9 mouse cellular contexts compared by ENCODE assay signal in genomic region chr11:88692374-88692773, GRCm38 (mm10). TPM values are rescaled to one million over a fixed set of nuclear protein-coding genes. Genes with fewer than 3 reads are reported as not detected.
DNase-seq lines count a peak whose midpoint lies in the region; ATAC-seq lines count a peak whose summit lies in the region.
"Had no signal": no experiment of that assay in that cellular context is flagged by ENCODE, and none has a peak within 500 bp of the region (broad histone marks: within the 10 kb centered on the region; RNA-seq: fewer than 3 reads in every experiment).

No protein-coding gene starts in this region.

- peaks cover 84% of the 10 kb centered on the region for H3K4me1 ChIP-seq in heart, embryonic 13.5 days
- peaks cover 84% of the 10 kb centered on the region for H3K4me1 ChIP-seq in midbrain, embryonic 11.5 days (ENCODE audit: control insufficient read depth, insufficient read depth, low read length)

- peak overlapping the region; percentile 56; the same call in 1 of the 2 replicates for H3K9ac ChIP-seq in heart, embryonic 13.5 days
- no peak overlapping the region for H3K9ac ChIP-seq in midbrain, embryonic 11.5 days (ENCODE audit: low read length)
- H3K9ac ChIP-seq: liver, embryonic 15.5 days had no signal

- peak overlapping the region; percentile 20; the same call in 1 of the 2 replicates for H3K4me2 ChIP-seq in heart, embryonic 13.5 days
- H3K4me2 ChIP-seq in midbrain, embryonic 11.5 days = no peak overlapping the region
- H3K4me2 ChIP-seq: liver, embryonic 15.5 days had no signal

- peak; percentile 48; the same call in 1 of the 2 replicates for ATAC-seq in heart, embryonic 13.5 days (ENCODE audit: extremely low read depth, insufficient number of reproducible peaks, low FRiP score, low TSS enrichment)
- ATAC-seq in midbrain, embryonic 11.5 days (ENCODE audit: low FRiP score) = peak; percentile 58; the same call in 1 of the 2 replicates

- 13% methylated on average over 9 of the region's 10 CpGs for WGBS in heart, embryonic 13.5 days
- WGBS in midbrain, embryonic 11.5 days = 30% methylated on average over 10 of the region's 10 CpGs

- H3K9me3 ChIP-seq in heart, embryonic 13.5 days = no peaks in the 10 kb centered on the region
- no peaks in the 10 kb centered on the region for H3K9me3 ChIP-seq in midbrain, embryonic 11.5 days (ENCODE audit: control insufficient read depth, low read length)
- H3K9me3 ChIP-seq: liver, embryonic 15.5 days had no signal

- H3K27me3 ChIP-seq in heart, embryonic 13.5 days (replicated peaks) = no peaks in the 10 kb centered on the region
- H3K27me3 ChIP-seq in midbrain, embryonic 11.5 days (ENCODE audit: control insufficient read depth, insufficient read depth, low read length) = no peaks in the 10 kb centered on the region
- H3K27me3 ChIP-seq: liver, embryonic 15.5 days had no signal

- H3K27ac ChIP-seq in heart, embryonic 13.5 days (replicated peaks) = peak overlapping the region; percentile 88
- H3K27ac ChIP-seq in midbrain, embryonic 11.5 days (ENCODE audit: low read depth, low read length) = peak overlapping the region; percentile 16; the same call in 1 of the 2 replicates
- H3K27ac ChIP-seq: liver, embryonic 15.5 days had no signal

- peaks cover 48% of the 10 kb centered on the region for H3K36me3 ChIP-seq in heart, embryonic 13.5 days
- H3K36me3 ChIP-seq in midbrain, embryonic 11.5 days (ENCODE audit: control insufficient read depth, insufficient read depth, low read length) = peaks cover 7% of the 10 kb centered on the region
- H3K36me3 ChIP-seq: liver, embryonic 15.5 days had no signal

- peak; percentile 14 to 15 for DNase-seq in CD8-positive naive resting alpha-beta T cell, adult 2 months (ENCODE audit: low read depth in 2 of 2, low spot score in 2 of 2)
- DNase-seq in adrenal gland, postnatal 10 days = peak; percentile 80
- DNase-seq in midbrain, embryonic 11.5 days (ENCODE audit: low spot score, missing footprints) = no peak
- no peak for DNase-seq in yolk sac, embryonic 10.5 days (ENCODE audit: low spot score)
- no peak for DNase-seq in gastrocnemius, adult 18-20 months (ENCODE audit: low spot score)
- no peak for DNase-seq in layer of hippocampus, adult 18-20 months (ENCODE audit: low spot score in 2 of 2)
- DNase-seq in kidney, adult 8-10 months = no peak

- no peak overlapping the region for H3K4me3 ChIP-seq in heart, embryonic 13.5 days
- H3K4me3 ChIP-seq in midbrain, embryonic 11.5 days (ENCODE audit: low read depth, low read length) = no peak overlapping the region
- H3K4me3 ChIP-seq: liver, embryonic 15.5 days had no signal

RNA-seq across cellular contexts. Expression of gene Msi2, which starts 25.9 kb away (rescaled TPM):
- 100 to 1,000 TPM; 149 to 152 TPM for total RNA-seq in adrenal gland, postnatal 10 days (2021)
- polyA plus RNA-seq in heart, embryonic 13.5 days (2015; fragmentation: Nextera tagmentation; extraction: Ambion mirVana) = 16.2 and 18.8 TPM in 2 replicates
- polyA plus RNA-seq in midbrain, embryonic 11.5 days (2014; fragmentation: Nextera tagmentation; extraction: Ambion mirVana) = 25.7 and 27.0 TPM in 2 replicates
- 100 to 1,000 TPM; 179 to 180 TPM for total RNA-seq in gastrocnemius, adult 18-20 months (2021)
- 100 to 1,000 TPM; 110 to 113 TPM for total RNA-seq in layer of hippocampus, adult 18-20 months (2021)

Comparison
In these comparisons a context has a peak if more than half of its experiments do, and no peak if none do; other contexts are left out.
1. DNase-seq: peak in CD8-positive naive resting alpha-beta T cell, adult 2 months (2 of 2) and adrenal gland, postnatal 10 days (single experiment); none in midbrain, embryonic 11.5 days (single experiment), yolk sac, embryonic 10.5 days (single experiment), gastrocnemius, adult 18-20 months (single experiment), layer of hippocampus, adult 18-20 months (0 of 2) and kidney, adult 8-10 months (0 of 2).